Comparison of ENCODE assay signal across 16 mouse cellular contexts in genomic region chr7:118419491-118420180, GRCm38 (mm10). TPM values are rescaled to one million over a fixed set of nuclear protein-coding genes. Genes with fewer than 3 reads are reported as not detected.
DNase-seq lines count a peak whose midpoint lies in the region; ATAC-seq and TF ChIP-seq lines count a peak whose summit lies in the region.
"Had no signal": no experiment of that assay in that cellular context is flagged by ENCODE, and none has a peak within 500 bp of the region (broad histone marks: within the 10 kb centered on the region; RNA-seq: fewer than 3 reads in every experiment).

No protein-coding gene starts in this region.

- intact Hi-C loops in gastrocnemius, adult 2 months (cut with DNase I), result no loop called here

- H3K27ac ChIP-seq in limb, embryonic 12.5 days, result no peak overlapping the region
- no peak overlapping the region for H3K27ac ChIP-seq in limb, embryonic 10.5 days
- peak overlapping the region; percentile 61 for H3K27ac ChIP-seq in forebrain, embryonic 12.5 days
- H3K27ac ChIP-seq in hindbrain, postnatal 0 days, result no peak overlapping the region
- no peak overlapping the region for H3K27ac ChIP-seq in neural tube, embryonic 15.5 days (replicated peaks)
- H3K27ac ChIP-seq in gastrocnemius, adult 2 months, result no peak overlapping the region
- H3K27ac ChIP-seq: heart, embryonic 15.5 days had no signal

- no peak for ATAC-seq in limb, embryonic 12.5 days (ENCODE audit: insufficient number of reproducible peaks, insufficient read depth, low FRiP score, low TSS enrichment, low read depth)
- ATAC-seq in forebrain, embryonic 12.5 days (ENCODE audit: low FRiP score), result 0 out of 2 replicates have a peak, but pooled peaks have one; percentile 67
- no peak for ATAC-seq in hindbrain, postnatal 0 days
- ATAC-seq in neural tube, embryonic 15.5 days (ENCODE audit: low FRiP score), result peak; percentile 75

- no peaks in the 10 kb centered on the region for H3K9me3 ChIP-seq in limb, embryonic 12.5 days
- H3K9me3 ChIP-seq in limb, embryonic 10.5 days (replicated peaks), result no peaks in the 10 kb centered on the region
- no peaks in the 10 kb centered on the region for H3K9me3 ChIP-seq in forebrain, embryonic 12.5 days
- H3K9me3 ChIP-seq in hindbrain, postnatal 0 days (ENCODE audit: low read length), result no peaks in the 10 kb centered on the region
- no peaks in the 10 kb centered on the region for H3K9me3 ChIP-seq in neural tube, embryonic 15.5 days (replicated peaks)
- H3K9me3 ChIP-seq: heart, embryonic 15.5 days had no signal

- no peak for TF ChIP-seq CTCF in hindbrain, postnatal 0 days (IDR thresholded peaks at IDR 0.05; ENCODE audit: low read depth)
- no peak for TF ChIP-seq CTCF in gastrocnemius, adult 2 months (IDR thresholded peaks at IDR 0.05)

- H3K27me3 ChIP-seq in limb, embryonic 12.5 days, result no peaks in the 10 kb centered on the region
- H3K27me3 ChIP-seq in limb, embryonic 10.5 days (ENCODE audit: low read depth, poor library complexity, severe bottlenecking), result no peaks in the 10 kb centered on the region
- H3K27me3 ChIP-seq in forebrain, embryonic 12.5 days, result no peaks in the 10 kb centered on the region
- H3K27me3 ChIP-seq in hindbrain, postnatal 0 days (ENCODE audit: insufficient read depth, low read length), result no peaks in the 10 kb centered on the region
- H3K27me3 ChIP-seq in neural tube, embryonic 15.5 days (replicated peaks), result no peaks in the 10 kb centered on the region
- H3K27me3 ChIP-seq: heart, embryonic 15.5 days had no signal

- H3K4me1 ChIP-seq in limb, embryonic 12.5 days (replicated peaks), result no peaks in the 10 kb centered on the region
- H3K4me1 ChIP-seq in limb, embryonic 10.5 days, result peaks cover 11% of the 10 kb centered on the region
- H3K4me1 ChIP-seq in forebrain, embryonic 12.5 days, result peaks cover 12% of the 10 kb centered on the region
- H3K4me1 ChIP-seq in hindbrain, postnatal 0 days (ENCODE audit: insufficient read depth, low read length), result no peaks in the 10 kb centered on the region
- H3K4me1 ChIP-seq in neural tube, embryonic 15.5 days, result peaks cover 17% of the 10 kb centered on the region
- H3K4me1 ChIP-seq: heart, embryonic 15.5 days had no signal

- H3K36me3 ChIP-seq in limb, embryonic 12.5 days, result no peaks in the 10 kb centered on the region
- no peaks in the 10 kb centered on the region for H3K36me3 ChIP-seq in limb, embryonic 10.5 days
- no peaks in the 10 kb centered on the region for H3K36me3 ChIP-seq in forebrain, embryonic 12.5 days (replicated peaks)
- H3K36me3 ChIP-seq in hindbrain, postnatal 0 days (ENCODE audit: insufficient read depth, low read length), result no peaks in the 10 kb centered on the region
- no peaks in the 10 kb centered on the region for H3K36me3 ChIP-seq in neural tube, embryonic 15.5 days
- H3K36me3 ChIP-seq: heart, embryonic 15.5 days had no signal

- no peak overlapping the region for H3K9ac ChIP-seq in limb, embryonic 12.5 days (replicated peaks)
- no peak overlapping the region for H3K9ac ChIP-seq in forebrain, embryonic 12.5 days
- H3K9ac ChIP-seq in hindbrain, postnatal 0 days (replicated peaks; ENCODE audit: low read length), result no peak overlapping the region
- no peak overlapping the region for H3K9ac ChIP-seq in neural tube, embryonic 15.5 days (replicated peaks)
- H3K9ac ChIP-seq: heart, embryonic 15.5 days had no signal

- 0 out of 2 replicates have a peak overlapping the region, but pooled peaks have one; percentile 2 for H3K4me2 ChIP-seq in limb, embryonic 12.5 days
- H3K4me2 ChIP-seq in forebrain, embryonic 12.5 days, result no peak overlapping the region; the same call in 1 of the 2 replicates
- H3K4me2 ChIP-seq in hindbrain, postnatal 0 days (ENCODE audit: low read depth, low read length), result no peak overlapping the region
- H3K4me2 ChIP-seq in neural tube, embryonic 15.5 days, result peak overlapping the region; percentile 34
- H3K4me2 ChIP-seq: heart, embryonic 15.5 days had no signal

- no peak for DNase-seq in limb, embryonic 10.5 days (ENCODE audit: low spot score)
- peak; percentile 17 for DNase-seq in hindbrain, postnatal 0 days (ENCODE audit: low spot score)
- DNase-seq in spleen, postnatal 14 days (ENCODE audit: low spot score in 2 of 2), result no peak
- DNase-seq in gastrocnemius, adult 2 months, result no peak
- no peak for DNase-seq in spleen, postnatal 10 days (ENCODE audit: low spot score in 2 of 2)
- DNase-seq: adrenal gland, adult 2 months; cerebellum, adult 2 months; heart, adult 11 months; lung, postnatal 14 days; right cerebral cortex, adult 18-20 months; thymus, adult 18-20 months had no signal

- 65% methylated on average over 6 of the region's 6 CpGs for WGBS in limb, embryonic 12.5 days
- WGBS in limb, embryonic 10.5 days, result 69% methylated on average over 6 of the region's 6 CpGs
- WGBS in forebrain, embryonic 12.5 days, result 38% methylated on average over 6 of the region's 6 CpGs
- 39% methylated on average over 6 of the region's 6 CpGs for WGBS in hindbrain, postnatal 0 days
- 38% methylated on average over 6 of the region's 6 CpGs for WGBS in neural tube, embryonic 15.5 days

- H3K4me3 ChIP-seq in limb, embryonic 12.5 days (replicated peaks), result no peak overlapping the region
- H3K4me3 ChIP-seq in limb, embryonic 10.5 days, result no peak overlapping the region
- H3K4me3 ChIP-seq in forebrain, embryonic 12.5 days (replicated peaks), result no peak overlapping the region
- H3K4me3 ChIP-seq in hindbrain, postnatal 0 days (ENCODE audit: low read length), result no peak overlapping the region
- no peak overlapping the region for H3K4me3 ChIP-seq in neural tube, embryonic 15.5 days (replicated peaks)
- no peak overlapping the region for H3K4me3 ChIP-seq in gastrocnemius, adult 2 months
- H3K4me3 ChIP-seq: heart, embryonic 15.5 days had no signal

RNA-seq across cellular contexts. Expression of gene Syt17, which starts 28.4 kb away (rescaled TPM):
- 1.7 TPM in 2 replicates for polyA plus RNA-seq in limb, embryonic 12.5 days (2016; fragmentation: Nextera tagmentation; extraction: Ambion mirVana)
- 1.2 and 1.3 TPM in 2 replicates for polyA plus RNA-seq in limb, embryonic 10.5 days (2016; fragmentation: Nextera tagmentation; extraction: Ambion mirVana)
- 3.4 and 4.0 TPM in 2 replicates for polyA plus RNA-seq in forebrain, embryonic 12.5 days (2016; fragmentation: Nextera tagmentation; extraction: Ambion mirVana)
- 50.9 and 57.8 TPM in 2 replicates for total RNA-seq in hindbrain, postnatal 0 days (2014; rRNA removed)
- polyA plus RNA-seq in hindbrain, postnatal 0 days (2015; fragmentation: Nextera tagmentation; extraction: Ambion mirVana), result 29.3 and 30.7 TPM in 2 replicates
- polyA plus RNA-seq in neural tube, embryonic 15.5 days (2015; fragmentation: Nextera tagmentation; extraction: Ambion mirVana), result 23.7 and 24.3 TPM in 2 replicates
- total RNA-seq in gastrocnemius, adult 2 months (2021), result under 1 TPM; 0.41 to 0.61 TPM
- total RNA-seq: neutrophil, adult 5-6 weeks had no signal

Comparison
In these comparisons a context has a peak if more than half of its experiments do, and no peak if none do; other contexts are left out.
1. ATAC-seq: peak in forebrain, embryonic 12.5 days (single experiment) and neural tube, embryonic 15.5 days (single experiment); none in limb, embryonic 12.5 days (single experiment) and hindbrain, postnatal 0 days (single experiment).
2. H3K4me2 ChIP-seq: peak in limb, embryonic 12.5 days (single experiment) and neural tube, embryonic 15.5 days (single experiment); none in forebrain, embryonic 12.5 days (single experiment) and hindbrain, postnatal 0 days (single experiment).